Mouse (Mus musculus) lung, postnatal 14 days (tissue): ENCODE measurements around the gene Gm21292.
"Not testable (repeated sequence)": the region's sequence is repeated elsewhere in the genome, so short reads cannot be mapped to it uniquely, and the experiment has no call there.

ENCODE experiments used
- DNase-seq: peaks from one replicate; pipeline ENCODE4 v3.0.0; 2021

The Gm21292 gene

DNA sequence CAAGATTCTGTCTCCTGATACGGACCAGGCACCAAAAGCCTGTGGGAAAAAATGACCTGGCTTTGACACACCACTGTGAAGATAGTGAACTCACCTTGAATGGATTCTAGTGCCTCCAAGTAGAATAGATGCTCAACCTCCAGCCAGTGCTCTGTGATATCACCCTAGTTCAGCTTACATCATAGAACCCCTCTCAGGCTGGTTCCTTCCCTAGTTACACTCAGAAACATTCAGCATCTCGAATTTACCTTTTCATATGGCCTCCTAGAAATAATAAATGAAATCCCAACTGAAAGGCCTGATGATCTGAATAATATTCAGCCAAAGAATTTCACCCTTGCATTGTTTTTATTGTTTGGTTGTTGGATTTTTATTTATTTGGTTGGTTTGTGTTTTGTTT is at the start of gene Gm21292:
Gene Gm21292 (minus strand): TSS at position 101 of the 400 bp plus-strand sequence.
- not testable (repeated sequence) for DNase-seq
